Mouse (Mus musculus): ENCODE data around the gene Epb41l1.

The Epb41l1 gene

DNA sequence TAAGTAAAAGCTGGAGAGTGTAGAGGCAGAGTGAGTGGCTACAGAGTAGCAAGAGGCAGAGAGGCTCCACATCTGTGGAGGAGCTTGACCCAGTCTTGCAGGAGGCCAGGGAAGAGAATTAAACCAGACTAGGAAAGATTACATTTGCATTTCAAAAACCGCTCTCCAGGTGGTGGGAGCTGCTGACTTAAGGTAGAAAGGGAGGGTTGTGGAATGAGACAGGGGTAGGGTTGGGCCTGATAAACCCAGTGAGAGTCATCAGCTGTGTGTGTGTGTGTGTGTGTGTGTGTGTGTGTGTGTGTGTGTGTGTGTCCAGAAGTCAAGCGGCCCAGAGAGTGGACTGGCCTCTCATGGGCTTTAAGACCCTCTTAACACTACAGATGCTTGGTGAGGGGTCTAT lies 4.9 kb downstream of the Epb41l1 start:
- no peak for DNase-seq

GRCm38 (mm10) chr2:156426151-156426550 lies 5.4 kb downstream of the Epb41l1 start:
- DNase-seq, result no peak

DNA sequence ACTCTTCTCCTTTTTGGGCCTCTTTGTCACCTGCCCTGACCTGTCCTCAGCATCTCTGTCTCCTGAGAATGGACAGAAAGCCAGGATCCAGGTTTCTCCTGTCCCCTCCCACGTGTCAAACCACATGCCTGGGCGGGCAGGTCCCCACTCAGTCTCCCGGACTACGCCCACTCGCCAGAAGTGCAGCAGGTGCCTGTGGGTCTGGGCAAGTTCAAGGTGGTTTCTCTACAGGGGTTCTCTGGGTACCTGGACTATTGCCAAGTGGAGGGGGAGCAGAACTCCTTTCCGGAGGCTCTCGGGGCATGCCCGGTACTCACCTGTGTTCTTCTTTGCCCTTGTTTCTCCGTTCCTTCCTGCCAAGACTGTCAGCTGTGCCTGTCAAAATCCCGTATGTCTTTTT lies 9.1 kb downstream of the Epb41l1 start:
- DNase-seq, result no peak

GRCm38 (mm10) chr2:156430326-156430725 lies 9.6 kb downstream of the Epb41l1 start:
- DNase-seq, result no peak

DNA sequence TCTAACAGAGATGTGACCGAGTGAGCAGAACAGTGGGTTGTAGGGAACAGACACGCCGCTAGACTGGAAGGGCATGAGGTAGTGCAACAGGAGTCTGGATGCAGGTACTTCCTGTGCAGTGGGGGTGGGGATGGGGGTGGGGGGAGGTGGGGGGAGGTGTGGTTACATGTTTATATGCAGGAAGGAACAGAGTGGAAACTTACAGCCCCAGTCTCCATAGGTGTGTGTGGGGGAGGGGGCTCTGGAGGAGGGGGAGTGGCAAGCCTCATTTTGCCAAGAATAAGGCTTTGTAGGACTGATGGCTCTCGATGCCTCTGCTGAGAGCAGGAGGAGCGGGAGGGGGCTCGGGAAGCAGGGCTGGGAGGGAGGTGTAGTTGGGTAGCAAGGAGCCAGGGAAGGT lies 10.7 kb downstream of the Epb41l1 start:
- DNase-seq, result peak; percentile 33

DNA sequence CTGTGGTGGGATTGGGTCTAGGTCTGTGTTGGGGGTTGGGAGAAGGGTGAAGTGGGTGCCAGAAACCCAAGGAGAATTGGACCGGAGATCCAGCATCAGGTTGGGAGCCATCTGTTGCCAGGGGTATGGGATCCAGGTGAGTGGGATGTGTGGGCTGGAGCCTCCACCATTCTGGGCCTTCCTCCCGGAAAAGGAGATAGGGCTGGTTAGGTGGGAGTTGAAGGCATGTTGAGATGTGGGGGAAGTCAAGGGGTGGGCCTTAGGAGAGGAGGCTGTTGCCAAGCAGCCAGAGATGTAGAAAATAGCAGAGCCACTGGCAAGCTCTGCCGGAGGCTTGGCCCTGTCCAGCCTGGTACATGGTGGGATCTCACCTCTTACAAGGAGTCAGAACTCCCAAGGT lies 11.4 kb downstream of the Epb41l1 start:
- DNase-seq, result no peak

DNA sequence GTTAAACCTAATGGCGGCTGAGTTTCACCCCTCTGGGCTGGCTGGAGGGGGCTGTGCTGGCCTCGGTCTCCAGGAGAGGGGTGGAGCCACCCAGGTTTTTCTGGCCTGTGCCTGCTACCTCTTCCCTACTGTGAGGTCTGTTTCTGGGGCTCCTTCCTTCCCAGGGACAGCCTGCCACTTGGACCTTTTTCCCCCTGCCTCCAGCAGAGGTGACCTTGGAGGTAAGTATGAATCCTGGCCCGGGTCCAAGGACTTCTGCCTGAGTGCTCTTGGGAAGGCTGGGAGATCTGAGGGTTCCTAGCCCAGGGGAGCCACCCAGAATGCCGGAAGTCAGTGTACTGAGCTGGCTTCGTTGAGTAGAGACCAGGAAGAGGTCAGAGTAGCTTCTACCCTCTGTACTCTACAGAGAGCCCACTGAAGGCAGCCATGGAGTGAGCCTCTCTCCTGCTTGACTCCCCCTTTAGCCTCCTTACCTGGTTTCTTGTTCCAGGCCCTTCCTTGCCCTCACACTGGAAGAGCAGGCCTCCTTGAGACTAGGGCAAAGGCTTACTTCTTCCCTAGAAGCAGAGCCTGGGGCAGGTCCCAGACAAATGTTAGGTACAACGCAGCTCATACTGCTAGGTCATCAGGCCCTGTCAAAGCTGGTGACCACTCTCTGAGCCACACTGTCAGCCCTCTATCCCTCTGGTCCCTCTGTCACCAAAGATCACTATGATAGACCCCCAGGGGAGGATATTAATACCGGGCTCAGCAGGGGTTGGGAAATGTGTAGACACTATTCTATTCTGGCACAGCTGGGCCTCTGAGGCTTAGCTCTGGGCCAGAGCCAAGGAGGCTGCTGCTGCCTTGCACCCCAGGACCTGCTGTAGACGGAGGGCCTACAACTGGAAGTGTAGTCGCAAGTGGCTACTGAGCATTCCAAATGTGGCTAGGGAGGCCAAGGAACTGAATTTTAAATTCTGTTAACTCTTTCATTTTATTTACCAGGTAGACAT lies 12.5 kb downstream of the Epb41l1 start:
- DNase-seq, result no peak

- DNase-seq, result no peak
These were observed 16.9 kb downstream of the Epb41l1 start for GRCm38 (mm10) chr2:156437637-156438036.

DNA sequence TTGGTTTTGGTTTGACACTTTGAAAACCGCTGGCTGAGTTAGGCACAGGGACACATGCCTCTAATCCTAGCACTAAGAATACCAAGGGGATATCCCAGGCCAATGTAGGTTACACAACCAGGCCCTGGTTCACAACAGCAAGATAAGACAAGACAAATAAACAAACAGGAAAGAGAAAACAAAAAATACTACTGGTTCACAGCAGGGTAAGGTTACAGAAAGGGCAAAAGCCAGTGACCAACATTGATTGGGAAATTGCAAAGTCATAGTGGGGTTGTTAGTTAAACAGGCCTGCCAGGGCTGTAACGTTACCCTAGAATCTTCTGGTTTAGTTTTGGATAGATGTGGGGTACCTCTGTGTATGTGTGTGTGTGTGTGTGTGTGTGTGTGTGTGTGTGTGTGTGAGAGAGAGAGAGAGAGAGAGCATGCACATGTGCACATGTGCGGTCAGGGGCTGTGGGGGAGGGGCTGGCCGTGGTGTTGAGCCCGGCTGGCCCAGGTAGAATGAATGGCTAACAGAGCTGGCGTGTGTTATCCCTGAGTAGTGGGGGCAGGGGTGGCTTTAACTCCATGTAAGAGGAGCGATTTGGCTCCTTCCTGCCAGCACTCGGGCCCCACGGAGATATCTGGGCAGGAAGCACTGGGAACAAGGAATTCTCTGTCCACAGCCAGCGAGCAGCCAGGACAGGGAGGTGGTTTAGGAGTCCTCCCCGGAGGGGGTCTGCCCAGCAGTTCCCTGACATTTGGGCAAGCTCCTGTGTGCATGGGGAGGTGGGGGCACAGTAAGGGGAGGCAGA lies 19.2 kb downstream of the Epb41l1 start:
- DNase-seq, result no peak

GRCm38 (mm10) chr2:156441909-156442308 lies 21.2 kb downstream of the Epb41l1 start:
- no peak for DNase-seq

DNA sequence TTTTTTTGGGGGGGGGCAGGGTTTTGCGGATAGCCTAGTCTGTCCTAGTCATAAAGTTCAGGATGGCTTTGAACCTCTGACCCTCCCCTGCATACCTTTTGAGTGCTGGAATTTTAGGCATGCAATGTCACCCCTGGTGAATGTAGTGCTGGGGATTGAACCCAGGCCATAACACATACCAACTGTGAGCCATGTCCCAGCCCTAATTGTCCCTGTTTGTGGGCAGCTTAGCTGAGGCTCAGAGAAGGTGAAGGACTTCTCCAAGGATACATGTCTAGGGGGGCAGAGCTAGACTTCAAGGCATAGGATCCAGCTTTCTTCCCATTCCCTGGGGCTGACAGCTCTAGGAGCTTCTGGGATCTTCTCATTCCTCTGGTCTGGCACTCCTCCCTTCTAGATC lies 22.6 kb downstream of the Epb41l1 start:
- no peak for DNase-seq

DNA sequence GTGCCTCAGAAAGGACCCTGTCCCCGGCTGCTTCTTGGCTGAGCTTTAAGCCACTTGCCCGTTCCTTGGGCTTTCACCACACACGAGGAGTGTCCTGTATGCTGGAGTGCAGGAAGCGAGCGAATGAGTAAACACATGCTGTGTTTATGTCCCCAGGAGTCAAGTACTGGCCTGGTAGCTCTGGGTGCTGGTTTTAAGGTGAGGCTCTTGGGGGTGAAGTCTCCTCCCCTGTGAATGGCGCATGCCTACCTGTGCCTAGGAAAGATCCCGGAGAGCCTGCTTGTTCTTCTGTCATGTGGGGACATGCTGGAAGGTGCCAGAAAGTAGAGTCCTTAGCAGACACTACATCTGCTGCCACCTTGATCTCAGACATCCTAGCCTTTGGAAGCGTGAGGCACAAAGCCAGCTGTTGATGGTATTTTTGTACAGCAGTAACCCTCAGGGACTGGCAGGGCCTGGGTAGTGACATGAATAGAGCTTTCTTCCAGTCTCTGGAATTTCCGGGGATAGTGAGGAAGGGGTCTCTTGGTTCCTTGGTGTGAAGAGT lies 25.9 kb downstream of the Epb41l1 start:
- no peak for DNase-seq

DNA sequence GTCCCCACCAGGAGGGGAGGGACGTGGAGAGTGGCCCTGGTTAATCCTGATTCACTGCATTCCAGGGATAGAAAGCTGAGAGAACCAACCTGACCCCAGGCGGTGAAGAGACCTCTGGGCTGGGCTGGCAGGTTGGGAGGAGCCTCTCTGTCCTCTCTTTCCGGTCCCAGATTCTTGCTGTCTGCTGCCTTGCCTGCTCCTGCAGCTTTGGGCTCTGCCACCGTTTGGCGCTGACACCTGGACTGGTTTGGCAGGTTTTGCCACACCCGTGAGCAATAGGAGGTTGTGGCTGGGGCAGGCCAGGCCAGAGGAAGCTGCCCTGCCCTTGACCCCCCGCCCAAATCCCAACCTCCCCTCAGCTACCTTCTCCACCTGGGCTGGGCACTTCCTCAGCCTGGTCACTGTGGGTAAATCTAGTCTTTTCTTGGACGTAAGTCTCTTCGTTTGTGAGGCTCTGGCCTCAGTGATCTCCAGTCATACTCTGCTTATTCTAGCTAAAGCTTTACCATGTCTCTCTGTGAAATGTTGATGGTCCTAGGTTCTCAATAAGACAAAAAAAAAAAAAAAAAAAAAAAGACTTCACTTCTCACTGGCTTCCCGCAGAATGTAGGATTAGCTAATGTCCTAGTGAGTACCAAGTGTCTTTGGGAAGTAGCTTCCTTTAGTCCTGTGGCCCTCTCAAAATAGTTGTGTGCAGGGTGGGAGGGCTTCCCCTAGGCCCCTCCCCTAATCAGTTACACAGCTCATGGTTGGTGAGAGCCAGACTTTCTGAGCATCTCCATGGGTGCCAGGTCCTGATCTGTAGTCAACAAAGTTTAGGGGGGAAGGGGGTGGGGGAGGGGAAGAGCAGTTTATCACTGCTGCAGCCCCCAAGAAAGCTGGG lies 26.9 kb downstream of the Epb41l1 start:
- no peak for DNase-seq

DNA sequence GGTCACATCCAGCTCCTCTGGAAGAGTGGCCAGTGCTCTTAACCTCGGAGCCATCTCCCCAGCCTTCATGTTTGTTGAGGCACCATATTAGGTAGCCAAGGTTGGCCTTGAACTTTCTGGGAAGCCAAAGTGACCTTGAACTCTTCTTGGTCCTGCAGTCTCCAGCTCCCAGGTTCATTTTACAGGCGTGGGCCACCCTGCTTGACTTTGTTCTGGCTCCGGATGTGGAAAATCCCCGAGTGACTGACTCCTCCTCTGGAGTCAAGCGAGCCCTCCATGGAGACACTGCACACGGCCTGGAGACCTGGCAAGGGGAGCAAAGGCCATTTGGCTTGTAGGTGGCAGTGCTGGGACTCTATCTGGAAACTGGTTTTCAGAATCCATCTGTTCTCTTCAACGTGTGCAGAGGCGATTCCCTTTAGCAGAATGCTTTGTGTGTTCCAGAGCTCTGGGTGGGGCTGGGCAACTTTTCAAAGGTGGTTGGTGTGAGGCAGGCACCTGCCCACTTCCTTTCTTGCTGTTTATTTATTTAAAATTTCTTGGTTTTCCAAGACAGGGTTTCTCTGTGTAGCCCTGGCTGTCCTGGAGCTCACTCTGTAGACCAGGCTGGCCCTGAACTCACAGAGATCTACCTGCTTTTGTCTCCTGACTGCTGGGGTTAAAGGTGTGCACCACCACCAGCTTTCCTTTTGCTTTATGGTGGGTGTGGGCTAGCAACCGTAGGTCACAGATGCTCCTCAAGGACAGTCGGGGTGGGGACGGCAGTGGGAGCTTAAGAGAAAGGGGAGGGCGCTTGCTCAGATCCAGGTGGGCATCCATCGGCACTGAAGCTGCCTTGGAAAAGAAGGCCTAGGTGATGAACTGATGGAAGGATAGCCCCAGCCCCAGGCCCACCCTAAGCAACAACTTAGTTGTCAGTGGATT lies 30.8 kb downstream of the Epb41l1 start:
- DNase-seq, result no peak

DNA sequence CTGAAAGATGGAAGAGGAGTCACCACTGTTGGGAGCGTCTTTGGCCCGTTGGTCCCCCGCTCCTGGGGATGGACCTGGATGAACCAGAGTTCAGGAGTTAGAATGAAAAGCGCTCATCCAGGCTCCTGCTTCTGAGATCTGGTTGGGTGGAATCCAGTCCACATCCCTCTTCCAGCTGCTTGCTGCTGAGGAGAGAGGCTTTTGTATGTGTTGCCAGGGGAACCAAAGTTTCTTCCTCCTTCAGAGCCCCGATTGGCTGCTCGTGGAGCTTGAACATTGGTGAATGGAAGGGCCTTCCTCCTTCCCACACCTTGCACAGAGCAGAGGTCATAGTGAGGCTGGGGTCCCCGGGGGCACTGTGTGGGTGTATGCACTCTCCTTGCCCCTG lies 31.4 kb downstream of the Epb41l1 start:
- DNase-seq, result no peak

DNA sequence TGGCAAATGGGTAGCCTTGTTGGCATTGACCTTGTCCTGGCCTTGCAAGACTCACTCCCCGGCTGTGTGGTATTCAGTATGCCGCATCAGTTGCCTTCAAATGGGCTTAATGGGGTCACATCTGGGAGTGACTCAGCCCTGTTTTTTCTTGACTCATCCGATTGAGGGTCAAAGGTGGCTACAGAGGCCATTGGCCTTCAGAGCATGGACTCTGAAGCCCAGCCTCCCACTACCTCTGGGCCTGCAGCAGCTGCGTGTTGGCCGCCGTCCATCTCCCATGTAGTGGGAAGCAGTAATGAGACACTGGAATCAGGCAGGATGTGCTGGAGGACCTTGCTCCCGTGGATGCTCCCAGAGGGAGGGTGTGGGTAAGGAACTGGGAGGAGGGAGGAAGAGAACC lies 33.1 kb downstream of the Epb41l1 start:
- no peak for DNase-seq

DNA sequence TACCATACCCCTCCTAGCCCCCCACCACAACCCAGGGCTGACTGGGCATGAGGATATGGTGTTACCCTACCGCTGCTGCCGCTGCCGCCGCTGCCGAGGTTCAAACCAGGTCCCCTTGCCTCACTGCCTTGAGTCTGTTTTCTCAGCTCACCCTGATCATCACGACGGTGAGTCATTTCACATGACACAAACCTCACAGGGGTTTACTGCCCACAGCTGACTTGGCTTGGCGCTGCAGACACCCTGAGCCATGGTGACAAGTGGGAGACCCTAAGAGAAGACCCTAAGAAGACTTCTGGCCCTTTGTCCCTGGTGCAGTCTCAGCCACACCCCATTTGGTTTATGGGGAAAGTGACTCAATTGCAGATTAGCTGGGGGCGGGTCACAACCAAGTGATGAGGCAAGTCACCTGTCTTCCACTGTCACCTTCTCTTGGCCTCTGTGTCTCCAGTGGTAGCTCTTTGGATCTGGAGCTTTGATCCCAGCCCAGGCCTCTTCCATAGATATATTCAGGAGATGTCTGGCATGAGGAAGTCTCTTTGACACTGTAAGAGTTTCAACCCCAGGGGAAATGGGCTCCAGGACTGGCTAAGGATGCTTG lies 34.9 kb downstream of the Epb41l1 start:
- no peak for DNase-seq

DNA sequence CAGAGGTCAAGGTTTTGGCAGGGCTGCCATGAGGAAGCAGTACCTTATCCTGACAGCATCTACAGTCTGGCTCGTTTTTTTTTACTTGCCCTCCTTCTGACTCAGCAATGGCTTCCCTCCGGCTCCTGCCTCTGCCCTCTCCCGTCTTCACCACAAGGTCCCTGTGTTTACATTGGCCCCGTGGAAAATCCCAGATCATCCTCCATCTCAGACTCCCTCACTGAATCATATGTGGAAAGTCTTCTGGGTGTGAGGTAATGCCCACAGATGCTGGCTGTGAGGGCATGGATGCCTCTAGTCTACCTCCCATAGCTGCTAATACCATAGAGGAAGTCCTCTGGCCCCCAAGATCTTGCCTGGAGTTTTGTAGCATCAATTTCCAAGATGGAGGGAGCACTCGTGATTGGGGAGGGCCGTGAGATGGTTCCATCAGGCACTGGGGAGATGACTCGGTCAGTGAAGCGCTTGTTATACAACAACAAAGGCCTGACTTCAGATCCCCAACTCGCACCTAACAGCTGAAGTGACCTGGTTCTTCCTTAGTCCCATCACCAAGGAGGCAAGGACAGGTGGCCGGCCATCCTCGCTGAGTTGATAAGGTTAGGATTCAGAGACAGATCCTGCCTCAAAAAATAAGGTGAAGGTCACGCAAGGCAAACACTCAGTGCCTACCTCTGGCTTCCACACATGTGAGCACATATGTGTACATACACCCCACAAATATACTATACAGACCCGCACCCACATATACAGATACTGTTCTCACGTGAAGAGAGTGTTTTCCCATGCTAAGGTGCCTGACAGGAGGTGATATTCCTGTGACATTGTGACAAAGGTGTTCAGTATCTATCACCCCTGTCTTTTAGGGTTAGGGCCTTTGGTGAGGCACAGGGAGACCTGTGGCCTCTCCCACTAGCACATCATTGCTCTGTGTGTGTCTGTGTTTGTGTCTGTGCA lies 36.0 kb downstream of the Epb41l1 start:
- no peak for DNase-seq

- DNase-seq, result no peak
These were observed 36.6 kb downstream of the Epb41l1 start for GRCm38 (mm10) chr2:156457343-156457717.

- DNase-seq, result no peak
These were observed 39.8 kb downstream of the Epb41l1 start for GRCm38 (mm10) chr2:156460470-156460869.

All from thymus, postnatal 4 days (tissue).